Mouse (Mus musculus) kidney, postnatal 0 days (tissue): ENCODE measurements around the gene Ubxn1. TPM values are rescaled to one million over a fixed set of nuclear protein-coding genes. Genes with fewer than 3 reads are reported as not detected.
A peak's percentile ranks its signal among the peaks of the same experiment; 100 is the strongest.

Experiments used
- ATAC-seq: fragments of 200-750 bp; cut with Nextera tagmentation; replicated peaks from 2 replicates; pipeline ENCODE4 v1.8.0; 2017; ENCODE audit warnings: low read depth, moderate number of reproducible peaks, moderate TSS enrichment, moderate library complexity; ENCODE audit not compliant: low FRiP score
- DNase-seq: peaks from one replicate; pipeline ENCODE4 v3.0.0-alpha.2; 2016; ENCODE audit warnings: low spot score
- H3K27ac ChIP-seq: fragments of 300-500 bp; sonication (generic); 2 replicates; pipeline ENCODE4 v1.5.1; 2014; ENCODE audit warnings: mild to moderate bottlenecking
- H3K27me3 ChIP-seq: fragments of 300-500 bp; sonication (generic); 2 replicates; pipeline ENCODE4 v1.6.1; 2014; ENCODE audit warnings: low read length, mixed read lengths; ENCODE audit not compliant: insufficient read depth
- H3K36me3 ChIP-seq: fragments of 300-500 bp; sonication (generic); 2 replicates; pipeline ENCODE4 v1.6.1; 2014; ENCODE audit warnings: low read length, mixed read lengths; ENCODE audit not compliant: insufficient read depth
- H3K4me1 ChIP-seq: fragments of 300-500 bp; sonication (generic); replicated peaks from 2 replicates; pipeline ENCODE4 v1.6.1; 2014; ENCODE audit warnings: antibody characterized with exemption, low read length, mixed read lengths; ENCODE audit not compliant: insufficient read depth
- H3K4me2 ChIP-seq: fragments of 300-500 bp; sonication (generic); 2 replicates; pipeline ENCODE4 v1.6.1; 2014; ENCODE audit warnings: mild to moderate bottlenecking, low read length, moderate library complexity, mixed read lengths
- H3K4me3 ChIP-seq: fragments of 300-500 bp; sonication (generic); replicated peaks from 2 replicates; pipeline ENCODE4 v1.5.1; 2014; ENCODE audit warnings: low read depth, low read length
- H3K9ac ChIP-seq: fragments of 300-500 bp; sonication (generic); 2 replicates; pipeline ENCODE4 v1.6.1; 2014; ENCODE audit warnings: low read depth, low read length
- H3K9me3 ChIP-seq: fragments of 300-500 bp; sonication (generic); replicated peaks from 2 replicates; pipeline ENCODE4 v1.6.1; 2016; ENCODE audit warnings: low read length, inconsistent platforms, mixed read lengths
- CTCF ChIP-seq: IDR thresholded peaks from 2 replicates; pipeline ENCODE4 v1.5.1; 2016; ENCODE audit warnings: antibody characterized with exemption, low read depth, mild to moderate bottlenecking, moderate library complexity
- WGBS: fragments of 180-500 bp; shearing (Covaris S2); extraction: QIAGEN DNeasy Blood & Tissue Kit; methylation state at CpG from one replicate; pipeline ENCODE4 v1.1.7; 2014; 5-methylcytosine and 5-hydroxymethylcytosine counted together
- polyA plus RNA-seq: library from polyadenylated mRNA; unstranded; fragments of >200 nt; fragmentation: Nextera tagmentation; extraction: Ambion mirVana; gene quantifications from 2 replicates; pipeline ENCODE4 v1.2.1, GENCODE M21; 2015

Ubxn1 gene
- polyA plus RNA-seq, 1 experiment from 2014 or later, result 195 TPM

GRCm38 (mm10) chr19:8897865-8898495 is 26.7 kb downstream of the Ubxn1 start, which contains the start of gene Ganab:
Gene Ganab (plus strand): TSS chr19:8898071.
- ATAC-seq, result peak; percentile 98
- DNase-seq, result peak; percentile 99
- peak within 1 kb of the TSS; percentile 87 for H3K4me2 ChIP-seq
- peak within 1 kb of the TSS; percentile 94 for H3K27ac ChIP-seq
- H3K4me1 ChIP-seq, result peaks cover 16% of the 10 kb centered on the region
- H3K36me3 ChIP-seq, result 0 out of 2 replicates have a peak, but pooled peaks cover 3% of the 10 kb centered on the region
- no peaks in the 10 kb centered on the region for H3K9me3 ChIP-seq
- H3K4me3 ChIP-seq, result peak within 1 kb of the TSS; percentile 85
- 0 out of 2 replicates have a peak, but pooled peaks have one; percentile 8 for TF ChIP-seq CTCF
- WGBS, result under 1% methylated on average over 53 of the region's 53 CpGs
- H3K9ac ChIP-seq, result peak within 1 kb of the TSS; percentile 95
- no peaks in the 10 kb centered on the region for H3K27me3 ChIP-seq

DNA sequence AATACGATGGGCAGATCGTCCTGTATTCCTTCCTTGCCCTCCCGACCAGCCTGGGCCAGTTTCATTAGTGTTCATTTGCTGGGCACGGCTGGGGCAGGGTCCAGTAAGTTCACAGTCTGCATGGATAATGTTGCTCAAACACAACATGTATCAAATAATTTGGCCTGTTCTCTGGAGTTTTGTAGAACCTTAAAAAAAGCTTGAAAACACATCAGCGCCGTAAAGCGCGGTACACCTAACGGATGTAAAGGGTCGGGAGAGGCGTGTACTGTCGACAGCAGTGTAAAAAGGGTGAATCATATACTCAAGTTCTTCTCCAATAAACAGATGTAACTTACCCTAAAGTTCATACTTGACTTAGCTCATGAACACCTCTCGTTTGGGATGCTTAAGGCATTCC is 27.3 kb downstream of the Ubxn1 start:
- peak overlapping the region; percentile 87 for H3K4me2 ChIP-seq
- peaks cover 7% of the 10 kb centered on the region; the same call in 1 of the 2 replicates for H3K36me3 ChIP-seq
- WGBS, result 2% methylated on average over 13 of the region's 13 CpGs
- TF ChIP-seq CTCF, result no peak
- H3K27me3 ChIP-seq, result no peaks in the 10 kb centered on the region
- H3K27ac ChIP-seq, result peak overlapping the region; percentile 94
- H3K9me3 ChIP-seq, result no peaks in the 10 kb centered on the region
- peak overlapping the region; percentile 85 for H3K4me3 ChIP-seq
- peaks cover 16% of the 10 kb centered on the region for H3K4me1 ChIP-seq
- ATAC-seq (no peak), DNase-seq (peak; percentile 33)
- peak overlapping the region; percentile 95 for H3K9ac ChIP-seq

DNA sequence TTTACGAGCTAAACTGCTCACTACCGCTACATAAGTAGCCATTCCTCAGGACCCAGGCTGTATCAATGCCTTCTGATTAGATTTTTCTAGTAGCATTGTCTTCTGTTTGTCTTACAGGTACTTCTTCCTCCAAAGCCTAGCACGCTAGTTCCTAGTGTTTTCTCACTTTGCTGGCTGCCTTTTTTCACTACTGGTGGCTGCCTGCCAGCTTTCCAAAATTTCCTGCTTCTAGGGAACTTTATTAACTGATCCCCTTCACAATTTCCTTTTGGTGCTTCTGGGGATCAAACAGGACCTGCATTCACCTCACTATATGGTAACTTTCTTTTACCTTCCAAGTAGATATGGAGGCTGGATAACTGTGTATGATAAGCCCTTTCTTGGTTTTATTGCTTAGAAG is 27.8 kb downstream of the Ubxn1 start:
- peak overlapping the region; percentile 85 for H3K4me3 ChIP-seq
- H3K4me2 ChIP-seq, result peak overlapping the region; percentile 87
- 21% methylated on average over 3 of the region's 3 CpGs for WGBS
- H3K9ac ChIP-seq, result peak overlapping the region; percentile 95
- peaks cover 16% of the 10 kb centered on the region for H3K4me1 ChIP-seq
- no peaks in the 10 kb centered on the region for H3K27me3 ChIP-seq
- DNase-seq (no peak), ATAC-seq (no peak)
- no peak for TF ChIP-seq CTCF
- H3K27ac ChIP-seq, result no peak overlapping the region
- H3K36me3 ChIP-seq, result peaks cover 7% of the 10 kb centered on the region; the same call in 1 of the 2 replicates
- no peaks in the 10 kb centered on the region for H3K9me3 ChIP-seq

DNA sequence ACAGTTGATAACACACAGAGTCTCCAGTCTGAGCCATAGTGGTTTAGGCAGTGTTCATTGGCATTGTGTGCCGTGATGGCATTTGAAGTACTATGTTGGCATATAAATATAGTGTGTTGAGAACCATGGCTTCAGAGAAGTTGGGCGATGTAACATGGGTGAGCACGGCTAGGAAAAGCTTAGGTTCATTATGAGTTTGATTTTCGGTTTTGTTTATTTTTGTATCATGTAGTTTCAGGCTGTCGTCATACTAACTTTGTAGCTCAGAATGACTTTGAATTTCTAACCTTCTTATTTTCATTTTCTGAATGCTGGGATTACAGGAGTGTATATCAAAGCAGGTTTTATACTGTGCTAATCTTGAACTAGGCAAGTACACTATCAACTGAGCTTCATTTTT is 32.1 kb downstream of the Ubxn1 start:
- no peak overlapping the region for H3K4me3 ChIP-seq
- no peak for TF ChIP-seq CTCF
- H3K27me3 ChIP-seq, result no peaks in the 10 kb centered on the region
- no peak overlapping the region for H3K27ac ChIP-seq
- H3K4me2 ChIP-seq, result no peak overlapping the region
- DNase-seq, result no peak
- H3K36me3 ChIP-seq, result peaks cover 33% of the 10 kb centered on the region
- WGBS, result 92% methylated on average over 5 of the region's 5 CpGs
- H3K9me3 ChIP-seq, result no peaks in the 10 kb centered on the region
- H3K9ac ChIP-seq, result no peak overlapping the region
- H3K4me1 ChIP-seq, result peaks cover 9% of the 10 kb centered on the region
- no peak for ATAC-seq

GRCm38 (mm10) chr19:8908531-8908930 is 37.2 kb downstream of the Ubxn1 start:
- Histone ChIP-seq H3K4me3 (no peak overlapping the region), H3K4me2 (no peak overlapping the region), H3K9me3 (no peaks in the 10 kb centered on the region), H3K36me3 (peaks cover 79% of the 10 kb centered on the region), H3K27ac (no peak overlapping the region), H3K27me3 (no peaks in the 10 kb centered on the region), H3K4me1 (no peaks in the 10 kb centered on the region), H3K9ac (no peak overlapping the region)
- no peak for DNase-seq
- 88% methylated on average over 6 of the region's 6 CpGs for WGBS
- TF ChIP-seq CTCF, result no peak
- ATAC-seq, result no peak

- Histone ChIP-seq H3K4me1 (no peaks in the 10 kb centered on the region), H3K36me3 (peaks cover 91% of the 10 kb centered on the region), H3K9me3 (no peaks in the 10 kb centered on the region), H3K27ac (no peak overlapping the region), H3K4me3 (no peak overlapping the region), H3K27me3 (no peaks in the 10 kb centered on the region), H3K4me2 (no peak overlapping the region), H3K9ac (no peak overlapping the region)
- WGBS, result 83% methylated on average over 5 of the region's 5 CpGs
- no peak for ATAC-seq
- no peak for DNase-seq
- TF ChIP-seq CTCF, result no peak
These were observed 40.5 kb downstream of the Ubxn1 start for GRCm38 (mm10) chr19:8911810-8912209.
